Mouse (Mus musculus) CH12.LX (cell line): ENCODE results near the gene Wbp1l. TPM values are rescaled to one million over a fixed set of nuclear protein-coding genes. Genes with fewer than 3 reads are reported as not detected.

Experiments
- DNase-seq: peaks from one replicate; pipeline ENCODE4 v3.0.0-alpha.2; 2013; ENCODE audit errors: extremely low read depth
- H3K27ac ChIP-seq: 2 replicates; pipeline ENCODE4 v1.5.1; 2012; ENCODE audit warnings: low read depth, mild to moderate bottlenecking, control low read depth, moderate library complexity; ENCODE audit not compliant: insufficient read depth
- H3K27me3 ChIP-seq: replicated peaks from 2 replicates; pipeline ENCODE3; 2012; ENCODE audit warnings: inconsistent platforms
- H3K36me3 ChIP-seq, 2 experiments: replicated peaks in 1 of 2; 2 replicates each; pipeline versions ENCODE3 to v1.6.1; 2012; ENCODE audit warnings: inconsistent platforms in 1 of 2, low read length in 1 of 2, mild to moderate bottlenecking in 1 of 2, mixed read lengths in 1 of 2, moderate library complexity in 1 of 2; ENCODE audit not compliant: control insufficient read depth in 1 of 2, insufficient read depth in 1 of 2
- H3K4me1 ChIP-seq, 2 experiments: 2 replicates each; pipeline ENCODE4 v1.6.1; 2012; ENCODE audit warnings: inconsistent platforms in 1 of 2, moderate library complexity in 1 of 2; ENCODE audit not compliant: insufficient read depth in 2 of 2, control insufficient read depth in 1 of 2
- H3K4me2 ChIP-seq: 2 replicates; pipeline ENCODE4 v1.6.1; 2012; ENCODE audit warnings: low read depth, mild to moderate bottlenecking, control low read depth; ENCODE audit not compliant: poor library complexity, insufficient read depth, severe bottlenecking
- H3K4me3 ChIP-seq, 3 experiments: fragments of 150-350 bp in 1 of 3; sonication (generic) in 1 of 3; replicated peaks in 1 of 3; 2 replicates each; pipeline versions ENCODE3 to v1.5.1; 2011 to 2012; ENCODE audit warnings: low read depth in 2 of 3, low read length in 2 of 3, mild to moderate bottlenecking in 2 of 3, moderate library complexity in 2 of 3, control low read depth in 1 of 3, improper control_type of control experiment in 1 of 3, inconsistent platforms in 1 of 3, mixed read lengths in 1 of 3; ENCODE audit not compliant: poor library complexity in 1 of 3
- H3K79me2 ChIP-seq: replicated peaks from 2 replicates; pipeline ENCODE4 v1.6.1; 2012; ENCODE audit warnings: mild to moderate bottlenecking, moderate library complexity; ENCODE audit not compliant: control insufficient read depth, poor library complexity, insufficient read depth, severe bottlenecking; ENCODE audit errors: extremely low read depth
- H3K9ac ChIP-seq: 2 replicates; pipeline ENCODE4 v1.6.1; 2012; ENCODE audit warnings: low read depth, mild to moderate bottlenecking, control low read depth, moderate library complexity; ENCODE audit not compliant: insufficient read depth
- H3K9me3 ChIP-seq: replicated peaks from 2 replicates; pipeline ENCODE3; 2012; ENCODE audit warnings: low read length, inconsistent platforms, mixed read lengths
- CHD2 ChIP-seq: IDR thresholded peaks from 2 replicates; pipeline ENCODE4 v1.6.1; 2011; ENCODE audit warnings: low read length, improper control_type of control experiment
- CTCF ChIP-seq, 2 experiments: IDR thresholded peaks in 1 of 2; conservative IDR thresholded peaks in 1 of 2; 2 replicates each; pipeline ENCODE4 v1.5.1; 2011 to 2012; ENCODE audit warnings: low read depth in 2 of 2, low read length in 2 of 2, improper control_type of control experiment in 1 of 2, inconsistent platforms in 1 of 2, mild to moderate bottlenecking in 1 of 2, moderate library complexity in 1 of 2
- E2F4 ChIP-seq: IDR thresholded peaks from 2 replicates; pipeline ENCODE4 v1.6.1; 2011; ENCODE audit warnings: low read depth, low read length, improper control_type of control experiment; ENCODE audit not compliant: insufficient replicate concordance
- ELF1 ChIP-seq: IDR thresholded peaks from 2 replicates; pipeline ENCODE4 v1.6.1; 2014; ENCODE audit warnings: low read depth, mild to moderate bottlenecking, inconsistent platforms, low read length, improper control_type of control experiment
- EP300 ChIP-seq: IDR thresholded peaks from 2 replicates; pipeline ENCODE4 v1.6.1; 2011; ENCODE audit warnings: low read length, improper control_type of control experiment
- ETS1 ChIP-seq: conservative IDR thresholded peaks from 2 replicates; pipeline ENCODE4 v1.6.1; 2012; ENCODE audit warnings: low read depth, mild to moderate bottlenecking, inconsistent platforms, low read length, improper control_type of control experiment, moderate library complexity
- HCFC1 ChIP-seq: IDR thresholded peaks from 2 replicates; pipeline ENCODE4 v1.6.1; 2012; ENCODE audit warnings: low read depth, mild to moderate bottlenecking, inconsistent platforms, low read length, improper control_type of control experiment
- IRF4 ChIP-seq: IDR thresholded peaks from 2 replicates; pipeline ENCODE4 v1.6.1; 2014; ENCODE audit warnings: low read depth, mild to moderate bottlenecking, inconsistent platforms, low read length, improper control_type of control experiment
- JUN ChIP-seq: IDR thresholded peaks from 2 replicates; pipeline ENCODE4 v1.6.1; 2011; ENCODE audit warnings: low read depth, mild to moderate bottlenecking, low read length, improper control_type of control experiment, moderate library complexity; ENCODE audit not compliant: insufficient read depth
- JUND ChIP-seq: conservative IDR thresholded peaks from 2 replicates; pipeline ENCODE4 v1.6.1; 2011; ENCODE audit warnings: low read depth, low read length, improper control_type of control experiment
- MAFK ChIP-seq: IDR thresholded peaks from 2 replicates; pipeline ENCODE4 v1.6.1; 2011; ENCODE audit warnings: low read length, improper control_type of control experiment; ENCODE audit not compliant: insufficient replicate concordance
- MAX ChIP-seq: IDR thresholded peaks from 2 replicates; pipeline ENCODE4 v1.6.1; 2011; ENCODE audit warnings: low read length, improper control_type of control experiment
- MEF2A ChIP-seq: IDR thresholded peaks from 2 replicates; pipeline ENCODE4 v1.6.1; 2014; ENCODE audit warnings: low read depth, mild to moderate bottlenecking, inconsistent platforms, low read length, improper control_type of control experiment, borderline replicate concordance
- NELFE ChIP-seq: IDR thresholded peaks from 2 replicates; pipeline ENCODE4 v1.6.1; 2011; ENCODE audit warnings: low read depth, low read length, improper control_type of control experiment
- PAX5 ChIP-seq: IDR thresholded peaks from 2 replicates; pipeline ENCODE4 v1.6.1; 2012; ENCODE audit warnings: low read length, inconsistent platforms, mixed read lengths
- POLR2AphosphoS2 ChIP-seq: IDR thresholded peaks from 2 replicates; pipeline ENCODE4 v1.6.1; 2011; ENCODE audit warnings: low read depth, low read length, improper control_type of control experiment
- RAD21 ChIP-seq: IDR thresholded peaks from 2 replicates; pipeline ENCODE4 v1.6.1; 2011; ENCODE audit warnings: low read depth, mild to moderate bottlenecking, low read length, improper control_type of control experiment, moderate library complexity
- SIN3A ChIP-seq: IDR thresholded peaks from 2 replicates; pipeline ENCODE4 v1.6.1; 2012; ENCODE audit warnings: low read length, improper control_type of control experiment, inconsistent platforms
- TBP ChIP-seq: conservative IDR thresholded peaks from 2 replicates; pipeline ENCODE4 v1.6.1; 2011; ENCODE audit warnings: low read depth, low read length, improper control_type of control experiment
- USF1 ChIP-seq: IDR thresholded peaks from 2 replicates; pipeline ENCODE4 v1.6.1; 2014; ENCODE audit warnings: low read depth, mild to moderate bottlenecking, inconsistent platforms, low read length, improper control_type of control experiment
- ZKSCAN1 ChIP-seq: IDR thresholded peaks from 2 replicates; pipeline ENCODE4 v1.6.1; 2012; ENCODE audit warnings: low read depth, inconsistent platforms, low read length, improper control_type of control experiment, borderline replicate concordance
- ZMIZ1 ChIP-seq: IDR thresholded peaks from 2 replicates; pipeline ENCODE4 v1.6.1; 2012; ENCODE audit warnings: low read depth, mild to moderate bottlenecking, inconsistent platforms, low read length, improper control_type of control experiment
- ZNF384 ChIP-seq: IDR thresholded peaks from 2 replicates; pipeline ENCODE4 v1.6.1; 2012; ENCODE audit warnings: low read depth, low read length, improper control_type of control experiment, inconsistent platforms
- dilution Hi-C: fragments of 300-500 bp; cut with MboI; formaldehyde crosslinking; loops from 2 replicates; pipeline ENCODE4 v1.14.3; 2020; ENCODE audit warnings: low sequenced_read_pairs; ENCODE audit not compliant: extremely low pct_unique_long_range_greater_than_20kb, extremely low pct_ligation_motif_present
- in situ Hi-C: fragments of 300-500 bp; cut with MboI; formaldehyde crosslinking; loops from 3 replicates; pipeline ENCODE4 v1.14.3; 2019; ENCODE audit warnings: low sequenced_read_pairs, low pct_ligation_motif_present, low pct_unique_long_range_greater_than_20kb, mixed read lengths
- polyA plus RNA-seq: library from polyadenylated mRNA; unstranded; fragments of >175 nt; gene quantifications from 2 replicates; pipeline ENCODE4 v1.2.1, GENCODE M21; 2012; ENCODE audit warnings: low read depth; ENCODE audit not compliant: insufficient read length
- total RNA-seq, 2 experiments: library from RNA; depleted of rRNA; stranded (reverse); fragments of 300-350 nt in 1 of 2; fragments of >200 nt in 1 of 2; gene quantifications; 2 replicates each; pipeline ENCODE4 v1.2.3; 2012 to 2014

Gene Wbp1l
- total and polyA plus RNA-seq, 3 experiments: 11.6 to 23.5 (median 17.4) TPM

GRCm38 (mm10) chr19:46553541-46553955 is 45.3 kb upstream of the Wbp1l start:
- Histone ChIP-seq H3K27me3 (no peaks in the 10 kb centered on the region), H3K27ac (no peak overlapping the region), H3K36me3 (peaks cover 15 to 52% of the 10 kb centered on the region in 2 experiments), H3K4me3 (no peak overlapping the region), H3K4me1 (no peaks in the 10 kb centered on the region), H3K79me2 (no peaks in the 10 kb centered on the region), H3K9ac (no peak overlapping the region), H3K4me2 (no peak overlapping the region), H3K9me3 (no peaks in the 10 kb centered on the region)
- in situ Hi-C loops: no loop called here
- DNase-seq: no peak
- dilution Hi-C loops: no loop called here
- no peak for TF ChIP-seq JUND
- TF ChIP-seq USF1: no peak
- TF ChIP-seq SIN3A: no peak
- no peak for TF ChIP-seq ZMIZ1
- no peak for TF ChIP-seq HCFC1
- TF ChIP-seq RAD21: no peak
- TF ChIP-seq EP300: no peak
- TF ChIP-seq E2F4: no peak
- no peak for TF ChIP-seq CTCF (conservative IDR thresholded peaks at IDR 0.05 in 1 of 2, IDR thresholded peaks at IDR 0.05 in 1 of 2; ENCODE audit: low read depth in 2 of 2, low read length in 2 of 2)
- no peak for TF ChIP-seq MAX
- TF ChIP-seq CHD2: no peak
- TF ChIP-seq NELFE: no peak
- TF ChIP-seq PAX5: no peak
- TF ChIP-seq ZNF384: no peak
- TF ChIP-seq ZKSCAN1: no peak
- TF ChIP-seq POLR2AphosphoS2: no peak
- TF ChIP-seq ELF1: no peak
- no peak for TF ChIP-seq MAFK
- TF ChIP-seq MEF2A: no peak

GRCm38 (mm10) chr19:46558009-46558408 is 40.9 kb upstream of the Wbp1l start:
- Histone ChIP-seq H3K9me3 (no peaks in the 10 kb centered on the region), H3K79me2 (no peaks in the 10 kb centered on the region), H3K9ac (no peak overlapping the region), H3K4me1 (peaks cover 3 to 9% of the 10 kb centered on the region in 2 experiments; a peak in 2 of 4 replicates), H3K27me3 (no peaks in the 10 kb centered on the region), H3K27ac (no peak overlapping the region), H3K4me3 (no peak overlapping the region), H3K36me3 (peaks cover 3 to 29% of the 10 kb centered on the region in 2 experiments), H3K4me2 (no peak overlapping the region)
- no peak for DNase-seq
- dilution Hi-C loops: no loop called here
- in situ Hi-C loops: no loop called here
- TF ChIP-seq MAFK: no peak
- TF ChIP-seq POLR2AphosphoS2: no peak
- TF ChIP-seq ETS1: no peak
- no peak for TF ChIP-seq IRF4
- no peak for TF ChIP-seq HCFC1
- no peak for TF ChIP-seq CTCF (conservative IDR thresholded peaks at IDR 0.05 in 1 of 2, IDR thresholded peaks at IDR 0.05 in 1 of 2; ENCODE audit: low read depth in 2 of 2, low read length in 2 of 2)
- TF ChIP-seq JUN: no peak
- no peak for TF ChIP-seq ELF1
- TF ChIP-seq MAX: no peak
- TF ChIP-seq NELFE: no peak
- TF ChIP-seq TBP: no peak
